Mouse (Mus musculus): ENCODE results near the gene Zfp652.
"Not testable (repeated sequence)": the region's sequence is repeated elsewhere in the genome, so short reads cannot be mapped to it uniquely, and the experiment has no call there.

Zfp652 gene

GRCm38 (mm10) chr11:95712563-95713224 lies at the start of gene Zfp652:
Gene Zfp652 (plus strand): TSS chr11:95712673.
- peak; percentile 86 to 88 for DNase-seq (ENCODE audit: low spot score in 2 of 2)

DNA sequence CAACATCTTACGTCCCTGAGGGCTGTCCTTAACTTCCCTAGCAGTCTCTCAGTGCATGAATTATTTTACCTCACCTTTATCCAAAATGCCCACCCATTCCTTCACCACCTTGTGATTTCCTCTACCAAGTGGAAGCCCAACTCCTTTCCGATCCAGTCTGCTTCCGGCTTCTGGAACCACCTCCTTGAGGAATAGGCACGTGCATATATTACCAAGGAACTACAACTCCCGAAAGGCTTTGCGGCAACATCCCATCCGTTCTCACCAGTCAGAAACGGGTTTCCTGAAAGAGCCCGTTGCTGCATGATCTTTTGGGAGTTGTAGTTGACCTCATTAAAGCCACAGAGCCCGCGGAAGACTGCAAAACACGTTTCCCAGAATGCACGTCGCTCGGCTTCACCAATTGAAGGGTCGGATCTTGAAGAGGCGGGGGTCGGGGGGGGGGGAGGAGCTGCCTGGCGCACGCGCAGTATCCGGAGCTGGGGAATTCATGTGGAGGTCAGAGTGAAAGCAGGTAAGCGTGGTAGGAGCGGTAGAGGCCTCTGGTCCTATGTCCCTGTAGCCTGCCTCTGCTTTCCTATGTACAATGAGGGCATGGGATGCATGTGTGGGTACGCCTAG lies 45.8 kb upstream of the Zfp652 start, which contains the start of gene Phb:
TSS of gene Phb (plus strand) at position 429 of the 621 bp plus-strand sequence.
- DNase-seq (ENCODE audit: low spot score in 2 of 2), result peak; percentile 97 to 99

- DNase-seq (ENCODE audit: low spot score in 2 of 2), result no peak
Measured at GRCm38 (mm10) chr11:95667177-95667576, 45.3 kb upstream of the Zfp652 start.

- not testable (repeated sequence) for DNase-seq (ENCODE audit: low spot score in 2 of 2)
Measured at GRCm38 (mm10) chr11:95668086-95668485, 44.4 kb upstream of the Zfp652 start.

DNA sequence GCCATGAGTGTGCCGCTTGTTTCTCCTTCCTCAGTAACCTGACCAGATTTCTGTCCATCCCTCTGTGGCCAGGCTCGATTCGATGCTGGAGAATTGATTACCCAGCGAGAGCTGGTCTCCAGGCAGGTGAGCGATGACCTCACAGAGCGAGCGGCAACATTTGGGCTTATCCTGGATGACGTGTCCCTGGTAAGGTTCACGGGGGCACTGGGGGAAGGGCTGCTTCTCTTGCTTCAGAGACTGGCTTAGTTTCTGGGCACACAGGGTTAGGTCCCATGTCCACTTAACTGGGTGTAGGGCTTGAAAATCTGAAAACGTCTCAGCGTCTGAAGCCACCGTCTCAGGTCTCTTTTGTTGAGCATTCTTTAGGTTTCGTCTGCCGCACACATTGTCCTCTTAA lies 37.0 kb upstream of the Zfp652 start:
- no peak for DNase-seq (ENCODE audit: low spot score in 2 of 2)

DNA sequence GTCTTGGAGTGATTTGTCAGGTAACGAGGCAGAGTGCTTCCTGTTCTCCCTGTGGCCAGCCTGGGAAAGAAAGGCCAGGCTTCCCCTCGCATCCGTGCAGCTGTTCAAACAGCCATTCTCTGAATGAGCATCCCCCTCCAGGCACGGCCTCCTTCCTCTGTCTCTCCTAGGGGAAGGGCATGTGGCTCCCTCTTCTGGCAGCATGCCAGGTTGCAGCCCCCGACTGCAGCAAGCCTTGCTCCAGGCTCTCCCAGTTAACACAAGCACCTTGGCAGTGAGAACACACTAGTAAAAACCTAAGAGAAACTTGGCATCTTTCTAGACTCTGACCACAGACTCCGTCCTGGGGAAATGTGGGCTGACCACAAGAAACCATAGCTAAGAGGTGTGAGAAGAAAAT lies 36.2 kb upstream of the Zfp652 start:
- peak; percentile 75 to 83 for DNase-seq (ENCODE audit: low spot score in 2 of 2)

DNA sequence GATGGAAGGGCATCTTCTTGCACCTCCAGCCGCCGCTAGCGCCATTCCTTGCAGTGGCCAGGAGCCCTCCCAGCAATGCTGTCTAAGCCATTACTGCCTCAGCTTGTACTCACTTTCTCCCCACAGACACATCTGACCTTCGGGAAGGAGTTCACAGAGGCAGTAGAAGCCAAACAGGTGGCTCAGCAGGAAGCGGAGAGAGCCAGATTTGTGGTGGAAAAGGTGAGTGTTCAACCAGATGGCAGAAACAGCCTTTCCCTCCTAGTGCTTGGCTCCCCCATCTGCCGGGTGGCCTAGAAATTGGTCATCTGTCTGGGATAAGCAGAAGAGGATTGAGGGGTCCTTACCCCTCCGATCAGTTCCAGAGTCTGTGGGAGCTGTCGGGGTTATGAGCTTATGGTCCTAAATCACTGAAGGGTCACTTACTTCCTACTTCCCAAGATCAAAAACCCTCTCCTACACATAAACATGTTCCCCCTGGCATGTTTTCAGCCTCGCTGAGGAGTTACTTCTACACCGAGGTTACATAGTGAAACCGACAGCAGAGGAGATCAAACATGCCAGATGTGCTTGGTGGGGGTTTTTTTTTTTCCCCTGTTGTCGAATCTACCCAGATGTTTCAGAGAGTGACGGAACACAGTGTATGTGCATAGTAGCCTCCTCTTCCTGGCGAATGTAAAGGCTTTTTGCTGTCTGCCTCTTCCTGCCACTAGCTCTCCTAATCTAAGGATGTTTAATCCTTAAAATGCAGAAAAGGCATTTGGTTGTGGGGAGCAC lies 34.4 kb upstream of the Zfp652 start:
- DNase-seq (ENCODE audit: low spot score in 2 of 2), result no peak

DNA sequence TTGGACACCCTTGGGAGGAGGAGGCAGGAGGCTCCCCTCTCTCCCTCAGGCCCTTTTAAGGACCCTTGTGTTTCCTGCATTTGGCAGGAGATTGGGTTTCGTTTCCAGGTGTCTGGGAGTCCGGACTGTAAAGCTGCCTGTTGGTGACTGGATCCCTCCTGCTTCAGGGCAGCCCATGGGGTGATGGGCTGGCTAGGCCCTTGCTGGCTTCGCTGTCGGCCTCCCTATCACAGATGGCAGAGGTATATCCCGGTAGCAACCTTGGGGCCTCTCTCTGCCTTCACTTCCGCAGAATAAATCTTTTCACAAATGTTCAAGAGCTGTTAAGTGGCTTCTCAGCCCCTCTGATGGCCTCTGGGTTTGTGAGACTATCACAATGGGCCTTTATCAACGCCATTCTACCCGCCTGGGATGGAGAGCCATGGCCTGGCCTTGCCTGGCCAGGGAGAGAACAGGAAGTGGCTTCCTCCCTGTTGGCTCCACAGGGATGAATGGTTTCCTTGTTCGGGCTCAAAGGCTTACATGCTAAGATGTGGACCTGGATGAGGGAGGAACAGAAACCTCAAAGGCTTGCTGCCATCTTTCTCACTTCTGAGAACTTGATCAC lies 30.4 kb upstream of the Zfp652 start:
- no peak for DNase-seq (ENCODE audit: low spot score in 2 of 2)

DNA sequence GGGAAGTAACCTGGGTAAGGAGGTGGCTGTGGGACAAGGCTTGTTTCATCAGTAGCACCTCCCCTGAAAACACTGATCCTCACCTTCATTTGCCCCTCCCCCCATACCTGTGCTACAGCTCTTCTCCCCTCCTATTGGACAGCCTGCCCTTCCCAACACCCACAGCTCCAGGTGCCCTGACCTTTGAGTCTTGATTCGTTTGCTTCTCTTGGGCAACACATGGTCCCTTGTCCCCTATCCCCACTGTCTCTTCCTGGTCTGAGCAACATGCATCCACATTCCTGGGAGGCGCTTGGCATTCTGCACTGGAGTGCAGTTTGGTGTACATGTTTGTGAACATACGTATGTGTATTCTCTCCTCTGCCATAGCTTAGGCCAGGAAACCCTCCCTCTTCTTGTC lies 29.5 kb upstream of the Zfp652 start:
- DNase-seq (ENCODE audit: low spot score in 2 of 2), result no peak

DNA sequence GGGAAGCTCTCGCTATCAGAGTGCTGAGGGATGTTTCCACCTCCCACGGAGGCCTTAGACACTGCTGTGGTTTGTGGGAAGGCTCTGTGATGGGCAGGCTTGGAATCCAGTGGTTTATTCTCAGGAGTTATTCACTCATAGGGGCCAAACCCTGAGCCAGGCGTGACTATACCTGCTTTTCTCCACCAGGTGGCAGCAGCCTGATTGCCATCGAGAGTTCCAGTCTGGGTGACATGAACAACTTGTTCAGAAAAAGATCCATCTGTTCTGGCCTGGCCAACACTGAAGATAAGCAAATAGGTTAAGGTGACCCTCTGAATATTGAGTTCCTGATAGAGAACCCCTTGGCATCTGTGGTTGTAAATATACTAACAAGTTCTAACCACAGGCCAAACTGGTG lies 26.4 kb upstream of the Zfp652 start:
- peak; percentile 78 to 86 for DNase-seq (ENCODE audit: low spot score in 2 of 2)

DNA sequence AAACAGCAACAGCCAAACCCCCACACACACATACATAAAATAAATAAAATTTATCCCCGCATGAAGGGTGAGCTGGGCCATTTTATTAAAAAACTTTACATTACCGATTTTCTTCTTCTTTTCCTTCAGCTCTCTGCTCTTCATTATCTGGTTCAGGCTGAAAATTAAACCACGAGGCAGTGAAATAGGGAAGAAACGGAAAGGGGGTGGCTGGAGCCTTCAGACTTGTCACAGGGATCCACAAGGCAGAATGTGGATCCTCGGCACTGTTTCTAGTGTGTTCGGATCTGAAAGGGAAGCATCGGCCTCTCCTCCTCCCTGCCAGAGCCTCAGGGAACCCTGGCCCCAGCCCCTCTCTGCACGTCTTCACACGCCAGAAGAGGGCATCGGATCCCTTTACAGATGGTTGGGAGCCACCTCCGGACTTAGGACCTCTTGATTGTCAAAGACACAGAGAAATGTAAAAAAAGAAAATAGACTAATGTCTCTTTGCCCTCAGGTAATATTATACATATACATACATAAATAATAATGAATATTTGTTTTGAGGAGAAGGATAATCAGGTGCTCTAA lies 25.3 kb upstream of the Zfp652 start:
- peak in 1 of 2 experiments; percentile 37 for DNase-seq (ENCODE audit: low spot score in 2 of 2)

GRCm38 (mm10) chr11:95688515-95688914 lies 24.0 kb upstream of the Zfp652 start:
- DNase-seq (ENCODE audit: low spot score in 2 of 2), result peak; percentile 45 to 48

DNA sequence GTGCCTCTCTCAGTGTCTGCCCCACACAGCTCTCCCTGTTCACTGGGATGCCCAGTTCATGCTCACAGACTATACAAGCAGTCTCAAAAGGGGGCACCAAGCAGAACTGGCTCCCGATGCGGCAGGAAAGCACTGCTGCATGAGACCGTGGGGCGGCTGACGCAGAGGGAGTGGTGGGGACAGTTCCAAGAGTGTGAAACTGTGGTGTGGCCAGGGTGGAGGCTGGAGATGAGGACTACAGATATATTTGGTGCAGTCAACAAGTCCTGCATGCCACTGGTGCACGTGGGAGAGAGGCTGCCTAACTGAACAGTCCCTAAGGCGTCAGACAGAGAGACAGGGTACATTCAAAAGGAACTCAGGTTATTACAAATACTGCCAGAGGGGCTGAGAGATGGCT lies 23.5 kb upstream of the Zfp652 start:
- DNase-seq (ENCODE audit: low spot score in 2 of 2), result no peak

- DNase-seq (ENCODE audit: low spot score in 2 of 2), result no peak
Measured at GRCm38 (mm10) chr11:95689544-95689943, 22.9 kb upstream of the Zfp652 start.

- DNase-seq (ENCODE audit: low spot score in 2 of 2), result no peak
Measured at GRCm38 (mm10) chr11:95698541-95698940, 13.9 kb upstream of the Zfp652 start.

DNA sequence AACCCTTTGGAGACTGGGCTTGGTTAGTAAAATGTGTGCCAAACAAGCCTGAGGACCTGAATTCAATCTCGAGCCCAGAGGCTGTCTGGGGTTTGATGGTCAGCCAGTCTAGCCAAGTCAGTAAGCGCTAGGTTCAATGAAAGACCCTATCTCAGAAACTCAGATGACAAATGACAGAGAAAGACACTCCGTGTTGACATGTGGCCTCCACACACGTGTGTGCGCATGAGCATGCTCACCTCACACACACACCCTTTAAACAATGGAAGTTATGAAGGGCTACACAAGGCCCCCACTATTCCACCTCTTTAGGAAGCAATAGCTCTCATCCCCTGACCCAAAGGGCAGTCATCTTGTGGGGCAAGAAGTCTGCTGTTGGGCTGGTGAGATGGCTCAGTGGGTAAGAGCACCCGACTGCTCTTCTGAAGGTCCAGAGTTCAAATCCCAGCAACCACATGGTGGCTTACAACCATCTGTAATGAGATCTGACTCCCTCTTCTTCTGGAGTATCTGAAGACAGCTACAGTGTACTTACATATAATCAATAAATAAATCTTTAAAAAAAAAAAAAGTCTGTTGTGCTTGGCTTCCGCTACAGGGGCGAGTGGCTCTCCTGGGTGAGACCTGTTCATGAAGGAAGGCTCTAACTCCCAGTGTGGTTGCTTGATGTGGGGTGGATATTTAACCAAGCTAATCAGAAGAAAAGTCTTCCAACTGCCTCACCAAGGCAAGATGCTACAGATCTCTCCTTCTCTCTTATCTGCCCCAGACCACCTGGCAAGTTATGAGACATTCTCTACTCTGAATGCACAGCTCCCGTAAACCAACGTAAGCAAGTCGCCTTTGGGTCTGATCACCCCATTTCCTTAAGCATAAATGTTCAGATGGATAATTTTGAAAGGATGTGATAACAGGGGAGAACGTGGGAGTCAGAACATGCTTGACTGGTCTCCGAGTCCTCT lies 11.4 kb upstream of the Zfp652 start:
- DNase-seq (ENCODE audit: low spot score in 2 of 2), result no peak

- no peak for DNase-seq (ENCODE audit: low spot score in 2 of 2)
Measured at GRCm38 (mm10) chr11:95704032-95704969, 8.2 kb upstream of the Zfp652 start.

DNA sequence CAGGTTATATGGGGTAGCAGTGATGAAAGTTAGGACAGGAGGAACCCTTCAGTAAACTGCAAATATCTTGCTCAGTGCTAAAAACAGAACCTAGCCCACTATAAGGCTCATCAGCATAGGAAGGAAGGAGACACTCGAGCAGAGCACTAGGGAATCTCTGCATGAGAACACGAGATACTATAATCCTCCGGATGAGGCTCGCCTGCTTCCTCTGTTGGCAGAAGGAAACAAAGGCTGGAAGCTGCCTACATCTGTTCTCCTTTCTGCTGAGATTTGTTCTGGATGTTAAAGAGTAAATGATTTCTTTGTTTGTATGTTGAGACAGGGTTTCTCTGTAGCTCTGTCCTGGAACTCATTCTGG lies 7.5 kb upstream of the Zfp652 start:
- DNase-seq (ENCODE audit: low spot score in 2 of 2), result no peak

DNA sequence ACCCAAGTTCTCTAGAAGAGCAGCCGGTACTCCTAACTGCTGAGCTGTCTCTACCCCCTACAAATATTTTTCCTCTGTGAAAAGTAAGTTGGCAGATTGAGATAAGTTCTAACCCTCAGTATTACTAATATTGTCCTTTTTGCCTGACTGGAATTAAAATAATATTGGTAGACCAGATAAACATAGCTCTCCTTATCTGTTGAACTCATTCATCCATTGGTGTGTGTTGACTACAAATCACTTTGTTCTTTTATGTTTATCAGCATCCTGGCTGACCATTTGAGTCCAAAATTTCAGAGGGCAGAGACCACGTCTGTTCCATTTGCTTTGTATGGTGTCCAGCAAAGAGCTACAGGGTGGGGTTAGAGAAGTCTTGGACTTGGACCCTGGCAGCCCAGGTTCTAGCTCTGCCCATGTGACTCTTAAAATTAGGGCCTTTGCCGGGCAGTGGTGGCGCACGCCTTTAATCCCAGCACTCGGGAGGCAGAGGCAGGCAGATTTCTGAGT lies 2.9 kb upstream of the Zfp652 start:
- DNase-seq (ENCODE audit: low spot score in 2 of 2), result no peak

GRCm38 (mm10) chr11:95710478-95710877 lies 2.0 kb upstream of the Zfp652 start:
- no peak for DNase-seq (ENCODE audit: low spot score in 2 of 2)

Data from right cerebral cortex, postnatal 10 days (tissue).